Mouse (Mus musculus) intestine, embryonic 16.5 days (tissue): ENCODE measurements around the gene Anxa3. TPM values are rescaled to one million over a fixed set of nuclear protein-coding genes. Genes with fewer than 3 reads are reported as not detected.

Experiments
- ATAC-seq: fragments of 200-750 bp; cut with Nextera tagmentation; 2 replicates; pipeline ENCODE4 v1.8.0; 2017; ENCODE audit warnings: moderate TSS enrichment, moderate library complexity
- H3K27ac ChIP-seq: fragments of 300-500 bp; sonication (generic); 2 replicates; pipeline ENCODE4 v1.5.1; 2014; ENCODE audit warnings: mild to moderate bottlenecking, low read length
- H3K27me3 ChIP-seq: fragments of 300-500 bp; sonication (generic); replicated peaks from 2 replicates; pipeline ENCODE4 v1.6.1; 2014; ENCODE audit warnings: low read length, control low read depth, mixed read lengths; ENCODE audit not compliant: control insufficient read depth, insufficient read depth
- H3K36me3 ChIP-seq: fragments of 300-500 bp; sonication (generic); 2 replicates; pipeline ENCODE4 v1.6.1; 2014; ENCODE audit warnings: low read length, control low read depth; ENCODE audit not compliant: control insufficient read depth, insufficient read depth
- H3K4me1 ChIP-seq: fragments of 300-500 bp; sonication (generic); 2 replicates; pipeline ENCODE4 v1.6.1; 2014; ENCODE audit warnings: low read length, control low read depth, mixed read lengths; ENCODE audit not compliant: control insufficient read depth, insufficient read depth
- H3K4me2 ChIP-seq: fragments of 300-500 bp; sonication (generic); 2 replicates; pipeline ENCODE4 v1.6.1; 2014; ENCODE audit warnings: low read depth, low read length, control low read depth
- H3K4me3 ChIP-seq: fragments of 300-500 bp; sonication (generic); 2 replicates; pipeline ENCODE4 v1.5.1; 2014; ENCODE audit warnings: mild to moderate bottlenecking, low read length
- H3K9ac ChIP-seq: fragments of 300-500 bp; sonication (generic); 2 replicates; pipeline ENCODE4 v1.6.1; 2014; ENCODE audit warnings: low read depth, low read length
- H3K9me3 ChIP-seq: fragments of 300-500 bp; sonication (generic); 2 replicates; pipeline ENCODE4 v1.6.1; 2016; ENCODE audit warnings: low read length, control low read depth; ENCODE audit not compliant: control insufficient read depth
- WGBS: fragments of 180-500 bp; shearing (Covaris S2); extraction: QIAGEN DNeasy Blood & Tissue Kit; methylation state at CpG from one replicate; pipeline ENCODE4 v1.1.7; 2014; 5-methylcytosine and 5-hydroxymethylcytosine counted together
- polyA plus RNA-seq: library from polyadenylated mRNA; unstranded; fragments of >200 nt; fragmentation: Nextera tagmentation; extraction: Ambion mirVana; gene quantifications from 2 replicates; pipeline ENCODE4 v1.2.1, GENCODE M21; 2015

Gene Anxa3
- polyA plus RNA-seq, 1 experiment from 2014 or later: 48.4 TPM

GRCm38 (mm10) chr5:96868893-96869292, 75.8 kb downstream of the Anxa3 start:
- Histone ChIP-seq H3K4me2 (no peak overlapping the region), H3K27ac (no peak overlapping the region), H3K36me3 (no peaks in the 10 kb centered on the region), H3K9ac (no peak overlapping the region), H3K4me1 (peaks cover 5% of the 10 kb centered on the region), H3K9me3 (no peaks in the 10 kb centered on the region), H3K4me3 (no peak overlapping the region), H3K27me3 (no peaks in the 10 kb centered on the region)
- 64% methylated on average over 6 of the region's 6 CpGs for WGBS
- ATAC-seq: no peak

GRCm38 (mm10) chr5:96870996-96871395, 77.9 kb downstream of the Anxa3 start:
- no peak for ATAC-seq
- Histone ChIP-seq H3K9me3 (no peaks in the 10 kb centered on the region), H3K4me1 (peaks cover 5% of the 10 kb centered on the region), H3K4me3 (no peak overlapping the region), H3K27ac (no peak overlapping the region), H3K27me3 (no peaks in the 10 kb centered on the region), H3K36me3 (no peaks in the 10 kb centered on the region), H3K4me2 (no peak overlapping the region), H3K9ac (no peak overlapping the region)
- WGBS: 78% methylated on average over 12 of the region's 12 CpGs

DNA sequence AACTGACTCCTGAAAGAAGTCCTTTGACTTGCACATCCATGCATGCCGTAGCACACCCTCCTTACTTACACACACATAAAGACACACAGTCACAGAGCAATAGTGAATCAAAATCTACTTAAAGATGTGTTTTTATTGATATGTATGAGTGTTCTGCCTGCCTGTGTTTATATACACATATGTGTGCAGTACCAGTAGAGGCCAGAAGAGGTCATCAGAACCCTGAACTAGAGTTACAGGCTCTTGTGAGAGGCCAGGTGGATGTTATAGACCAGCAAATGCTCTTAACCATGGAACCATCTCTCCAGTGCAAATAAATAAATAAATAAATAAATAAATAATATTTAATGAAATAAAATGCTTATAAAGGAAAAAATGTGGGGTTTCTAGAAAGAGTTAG, 85.0 kb downstream of the Anxa3 start:
- H3K9ac ChIP-seq: no peak overlapping the region
- ATAC-seq: no peak
- H3K27me3 ChIP-seq: no peaks in the 10 kb centered on the region
- H3K4me1 ChIP-seq: no peaks in the 10 kb centered on the region
- WGBS: 100% methylated on average over 1 of the region's 1 CpGs
- no peaks in the 10 kb centered on the region for H3K36me3 ChIP-seq
- H3K9me3 ChIP-seq: no peaks in the 10 kb centered on the region
- no peak overlapping the region for H3K27ac ChIP-seq
- H3K4me3 ChIP-seq: no peak overlapping the region
- no peak overlapping the region for H3K4me2 ChIP-seq

- WGBS: 89% methylated on average over 11 of the region's 11 CpGs
Observed at GRCm38 (mm10) chr5:96878851-96879540, 85.9 kb downstream of the Anxa3 start.

GRCm38 (mm10) chr5:96880231-96880630, 87.1 kb downstream of the Anxa3 start:
- WGBS: 74% methylated on average over 5 of the region's 5 CpGs
- Histone ChIP-seq H3K9ac (no peak overlapping the region), H3K27me3 (no peaks in the 10 kb centered on the region), H3K36me3 (no peaks in the 10 kb centered on the region), H3K9me3 (no peaks in the 10 kb centered on the region), H3K4me3 (no peak overlapping the region), H3K4me1 (no peaks in the 10 kb centered on the region), H3K4me2 (no peak overlapping the region), H3K27ac (no peak overlapping the region)
- ATAC-seq: no peak

More at GRCm38 (mm10) chr5:96878851-96879540, 85.9 kb downstream of the Anxa3 start:
- Histone ChIP-seq H3K27ac (no peak overlapping the region), H3K36me3 (no peaks in the 10 kb centered on the region), H3K27me3 (no peaks in the 10 kb centered on the region), H3K9me3 (no peaks in the 10 kb centered on the region), H3K4me1 (no peaks in the 10 kb centered on the region), H3K4me2 (no peak overlapping the region), H3K4me3 (no peak overlapping the region), H3K9ac (no peak overlapping the region)
- ATAC-seq: no peak

DNA sequence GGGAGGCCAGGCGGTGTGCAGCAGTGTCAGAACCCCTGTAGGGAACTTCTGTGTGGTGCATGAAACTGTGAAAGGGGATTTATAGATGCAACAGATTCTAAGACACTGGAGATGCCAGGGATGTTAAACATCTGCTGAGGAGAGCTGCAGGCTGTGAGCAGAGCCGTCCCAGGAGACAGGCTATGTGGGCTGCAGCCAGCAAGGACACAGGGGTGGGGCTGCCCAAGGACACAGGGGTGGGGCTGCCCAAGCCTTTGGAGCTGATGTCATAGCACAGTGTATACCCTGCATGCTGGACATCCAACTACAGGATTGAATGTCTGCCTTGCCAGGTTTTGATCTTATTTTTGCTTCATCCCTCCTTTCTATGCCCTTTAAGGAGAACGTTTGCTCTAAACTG, 88.0 kb downstream of the Anxa3 start:
- Histone ChIP-seq H3K36me3 (no peaks in the 10 kb centered on the region), H3K27me3 (no peaks in the 10 kb centered on the region), H3K4me1 (no peaks in the 10 kb centered on the region), H3K9ac (no peak overlapping the region), H3K27ac (no peak overlapping the region), H3K4me2 (no peak overlapping the region), H3K4me3 (no peak overlapping the region), H3K9me3 (no peaks in the 10 kb centered on the region)
- ATAC-seq: peak; percentile 70
- 61% methylated on average over 3 of the region's 3 CpGs for WGBS

DNA sequence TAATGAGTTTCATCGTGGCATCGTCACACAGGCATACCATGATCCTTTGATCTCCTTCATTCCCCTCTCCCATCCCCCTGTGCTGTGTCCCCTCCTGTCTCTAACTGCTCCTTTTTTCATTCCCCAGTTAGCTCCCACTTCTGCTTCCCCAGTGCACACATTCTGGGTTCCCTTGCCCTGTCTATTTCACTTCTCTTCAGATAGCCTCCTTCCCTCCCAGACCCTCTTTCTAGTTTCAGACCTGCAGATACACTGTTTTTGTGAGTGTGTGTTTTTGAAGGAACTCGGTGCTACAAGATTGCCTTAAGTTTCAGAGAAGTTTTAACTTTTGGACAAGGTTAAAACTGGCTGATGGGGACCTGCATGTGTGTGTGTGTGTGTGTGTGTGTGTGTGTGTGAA, 88.5 kb downstream of the Anxa3 start:
- no peaks in the 10 kb centered on the region for H3K4me1 ChIP-seq
- no peak overlapping the region for H3K9ac ChIP-seq
- 76% methylated on average over 3 of the region's 3 CpGs for WGBS
- no peak for ATAC-seq
- no peaks in the 10 kb centered on the region for H3K9me3 ChIP-seq
- H3K27me3 ChIP-seq: no peaks in the 10 kb centered on the region
- no peak overlapping the region for H3K4me2 ChIP-seq
- H3K27ac ChIP-seq: no peak overlapping the region
- no peaks in the 10 kb centered on the region for H3K36me3 ChIP-seq
- H3K4me3 ChIP-seq: no peak overlapping the region

DNA sequence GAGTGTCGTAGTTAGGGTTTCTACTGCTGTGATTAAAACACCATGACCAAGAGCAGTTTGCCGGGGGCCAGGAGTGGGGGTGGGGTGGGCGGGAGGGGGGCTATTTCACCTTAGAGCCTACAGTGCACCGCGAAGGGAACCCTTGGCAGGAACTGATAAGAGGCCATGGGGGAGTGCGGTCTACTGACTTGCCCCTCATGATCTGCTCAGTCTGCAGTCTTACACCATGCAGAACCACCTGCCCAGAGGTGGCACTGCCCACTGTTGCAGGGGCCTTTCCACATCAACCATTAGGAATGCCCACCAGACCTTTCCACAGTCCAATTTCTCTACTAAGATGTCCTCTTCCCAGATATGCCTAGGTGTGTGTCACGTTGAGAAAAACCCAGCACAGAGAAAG, 92.1 kb downstream of the Anxa3 start:
- WGBS: 86% methylated on average over 7 of the region's 7 CpGs
- H3K9me3 ChIP-seq: no peaks in the 10 kb centered on the region
- no peaks in the 10 kb centered on the region for H3K36me3 ChIP-seq
- H3K4me2 ChIP-seq: no peak overlapping the region
- H3K4me3 ChIP-seq: no peak overlapping the region
- H3K27me3 ChIP-seq: no peaks in the 10 kb centered on the region
- no peak overlapping the region for H3K9ac ChIP-seq
- no peak overlapping the region for H3K27ac ChIP-seq
- peak; percentile 36; the same call in 1 of the 2 replicates for ATAC-seq
- no peaks in the 10 kb centered on the region for H3K4me1 ChIP-seq

- 89% methylated on average over 3 of the region's 3 CpGs for WGBS
- ATAC-seq: no peak
- Histone ChIP-seq H3K4me1 (no peaks in the 10 kb centered on the region), H3K36me3 (no peaks in the 10 kb centered on the region), H3K27ac (no peak overlapping the region), H3K9me3 (no peaks in the 10 kb centered on the region), H3K4me3 (no peak overlapping the region), H3K27me3 (no peaks in the 10 kb centered on the region), H3K9ac (no peak overlapping the region), H3K4me2 (no peak overlapping the region)
Observed at GRCm38 (mm10) chr5:96888396-96888795, 95.3 kb downstream of the Anxa3 start.

DNA sequence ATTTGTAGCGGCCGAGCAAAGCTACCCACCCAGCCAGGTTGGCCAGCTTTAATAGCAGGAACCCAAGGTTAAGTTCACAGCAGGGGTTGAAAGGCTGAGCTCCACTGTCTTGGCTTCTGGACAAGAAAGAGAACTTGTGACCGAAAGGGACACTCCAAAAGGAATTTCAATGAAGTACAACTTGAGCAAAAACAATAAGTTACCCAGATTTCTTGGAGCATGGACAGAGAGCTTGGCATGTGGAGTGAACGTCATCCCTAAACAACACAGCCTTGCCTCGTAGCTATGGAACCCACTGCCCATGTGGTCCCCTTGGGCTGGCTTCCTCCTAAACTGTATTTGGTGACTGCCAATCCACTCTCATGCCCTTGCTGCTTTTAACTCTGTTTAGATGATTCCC, 97.2 kb downstream of the Anxa3 start:
- 78% methylated on average over 5 of the region's 5 CpGs for WGBS
- no peak overlapping the region for H3K4me2 ChIP-seq
- no peak overlapping the region for H3K27ac ChIP-seq
- H3K36me3 ChIP-seq: no peaks in the 10 kb centered on the region
- H3K27me3 ChIP-seq: no peaks in the 10 kb centered on the region
- H3K9ac ChIP-seq: no peak overlapping the region
- no peaks in the 10 kb centered on the region for H3K4me1 ChIP-seq
- no peaks in the 10 kb centered on the region for H3K9me3 ChIP-seq
- no peak for ATAC-seq
- no peak overlapping the region for H3K4me3 ChIP-seq
